13 mouse cellular contexts compared by ENCODE assay signal in genomic region chr1:37611032-37611431, GRCm38 (mm10).
"Had no signal": no experiment of that assay in that cellular context is flagged by ENCODE, and none has a peak within 500 bp of the region (broad histone marks: within the 10 kb centered on the region; RNA-seq: fewer than 3 reads in every experiment).

No protein-coding gene starts in this region.

- H3K9me3 ChIP-seq: limb, embryonic 12.5 days; liver, embryonic 12.5 days; lung, embryonic 15.5 days; midbrain, embryonic 12.5 days had no signal

- H3K27me3 ChIP-seq: limb, embryonic 12.5 days; lung, embryonic 15.5 days; midbrain, embryonic 12.5 days had no signal

- H3K27ac ChIP-seq: kidney, postnatal 0 days; limb, embryonic 12.5 days; liver, embryonic 12.5 days; lung, embryonic 15.5 days; midbrain, embryonic 12.5 days had no signal

- H3K4me3 ChIP-seq: limb, embryonic 12.5 days; liver, embryonic 12.5 days; lung, embryonic 15.5 days; midbrain, embryonic 12.5 days had no signal

- H3K9ac ChIP-seq: limb, embryonic 12.5 days; liver, embryonic 12.5 days; lung, embryonic 15.5 days; midbrain, embryonic 12.5 days had no signal

- ATAC-seq: liver, embryonic 12.5 days; midbrain, embryonic 16.5 days had no signal

- DNase-seq: kidney, adult 11 months; kidney, postnatal 36 days; layer of hippocampus, adult 9-11 months; layer of hippocampus, postnatal 36 days; right cerebral cortex, adult 18-20 months; right cerebral cortex, postnatal 25 days; thymus, postnatal 36 days had no signal

- H3K4me1 ChIP-seq: liver, embryonic 12.5 days had no signal

- H3K36me3 ChIP-seq: limb, embryonic 12.5 days; liver, embryonic 12.5 days; lung, embryonic 15.5 days; midbrain, embryonic 12.5 days had no signal

- H3K4me2 ChIP-seq: liver, embryonic 12.5 days; lung, embryonic 15.5 days; midbrain, embryonic 12.5 days had no signal
